Mouse (Mus musculus): ENCODE results near the gene Chfr.

The Chfr gene

GRCm38 (mm10) chr5:110135293-110136086, at the start of gene Chfr:
TSS of gene Chfr (plus strand) at chr5:110135842.
- peak; percentile 99 to 100 for DNase-seq

GRCm38 (mm10) chr5:110086161-110086866, 49.3 kb upstream of the Chfr start:
- no peak for DNase-seq

- no peak for DNase-seq
Observed at GRCm38 (mm10) chr5:110091546-110091945, 44.1 kb upstream of the Chfr start.

- peak; percentile 79 to 84 for DNase-seq
Observed at GRCm38 (mm10) chr5:110094030-110094846, 41.4 kb upstream of the Chfr start, which contains the start of gene Gm35315. TSS of gene Gm35315 (minus strand) at chr5:110094420.

- DNase-seq, result no peak
Observed at GRCm38 (mm10) chr5:110094847-110095213, 40.8 kb upstream of the Chfr start.

- DNase-seq, result peak in 1 of 2 experiments; percentile 8
Observed at GRCm38 (mm10) chr5:110098991-110099477, 36.6 kb upstream of the Chfr start.

- DNase-seq, result no peak
Observed at GRCm38 (mm10) chr5:110099656-110100580, 35.7 kb upstream of the Chfr start, which contains the start of gene Plcxd1. TSS of gene Plcxd1 (plus strand) at chr5:110099969.

GRCm38 (mm10) chr5:110100921-110101631, 34.6 kb upstream of the Chfr start:
- DNase-seq, result peak; percentile 15 to 19

GRCm38 (mm10) chr5:110101716-110102347, 33.8 kb upstream of the Chfr start:
- peak; percentile 49 to 60 for DNase-seq

- no peak for DNase-seq
Observed at GRCm38 (mm10) chr5:110102429-110102828, 33.2 kb upstream of the Chfr start.

GRCm38 (mm10) chr5:110102853-110103625, 32.6 kb upstream of the Chfr start:
- no peak for DNase-seq

GRCm38 (mm10) chr5:110103901-110104615, 31.6 kb upstream of the Chfr start:
- no peak for DNase-seq

GRCm38 (mm10) chr5:110104616-110105380, 30.8 kb upstream of the Chfr start:
- peak in 1 of 2 experiments; percentile 15 for DNase-seq

- peak in 1 of 2 experiments; percentile 6 for DNase-seq
Observed at GRCm38 (mm10) chr5:110106140-110106871, 29.3 kb upstream of the Chfr start.

- DNase-seq, result peak; percentile 36 to 43
Observed at GRCm38 (mm10) chr5:110106901-110107564, 28.6 kb upstream of the Chfr start.

GRCm38 (mm10) chr5:110107581-110108304, 27.9 kb upstream of the Chfr start, which contains the start of gene Gtpbp6:
TSS of gene Gtpbp6 (minus strand) at chr5:110108197.
- DNase-seq, result peak; percentile 90 to 94

All from cerebellum, postnatal 36 days (tissue).